Comparison of ENCODE assay signal across 9 mouse cellular contexts in the genomic region with DNA sequence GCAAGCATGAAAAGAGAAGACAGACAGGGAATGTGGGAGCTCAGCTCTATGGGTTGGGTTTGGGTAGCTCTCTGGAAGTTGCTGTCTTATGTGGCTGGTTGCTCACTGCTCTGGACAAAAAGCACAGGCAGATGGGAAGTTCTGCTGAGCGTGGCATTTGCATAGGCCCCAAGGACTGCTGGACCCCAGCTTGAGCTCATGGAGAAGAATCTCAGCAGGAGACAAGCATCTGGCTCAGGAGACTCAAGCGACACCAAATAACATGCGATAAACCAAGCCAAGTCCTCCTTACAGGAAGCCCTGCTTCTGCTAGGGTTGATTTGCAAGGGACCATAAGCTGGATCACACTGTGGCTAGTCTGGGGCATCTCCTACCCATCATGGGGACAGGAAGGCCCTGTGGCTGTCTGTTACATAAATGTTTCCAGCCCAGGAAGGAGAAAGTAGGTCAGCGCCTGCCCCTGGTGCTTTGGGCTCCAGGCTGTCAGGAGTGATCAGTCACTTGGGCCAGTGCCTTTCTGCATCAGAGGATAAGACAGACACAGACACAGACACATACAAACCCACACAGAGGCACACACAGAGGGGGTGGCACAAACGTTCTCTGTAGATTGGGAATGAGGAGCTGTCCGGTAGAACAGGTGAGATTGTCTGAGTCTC.
A peak's percentile ranks its signal among the peaks of the same experiment; 100 is the strongest.
DNase-seq lines count a peak whose midpoint lies in the region; ATAC-seq lines count a peak whose summit lies in the region.
"Had no signal": no experiment of that assay in that cellular context is flagged by ENCODE, and none has a peak within 500 bp of the region (broad histone marks: within the 10 kb centered on the region; RNA-seq: fewer than 3 reads in every experiment).

No protein-coding gene starts in this region.

- H3K27ac ChIP-seq in hindbrain, embryonic 10.5 days = peak overlapping the region; percentile 6; the same call in 1 of the 2 replicates
- H3K27ac ChIP-seq in hindbrain, embryonic 12.5 days = no peak overlapping the region
- H3K27ac ChIP-seq in hindbrain, embryonic 16.5 days (ENCODE audit: low read depth, low read length) = peak overlapping the region; percentile 42; the same call in 1 of the 2 replicates

- H3K4me2 ChIP-seq in hindbrain, embryonic 12.5 days (replicated peaks) = no peak overlapping the region
- H3K4me2 ChIP-seq in hindbrain, embryonic 16.5 days (ENCODE audit: low read length) = no peak overlapping the region
- H3K4me2 ChIP-seq: lung, embryonic 14.5 days had no signal

- no peak overlapping the region for H3K9ac ChIP-seq in hindbrain, embryonic 12.5 days
- H3K9ac ChIP-seq in hindbrain, embryonic 16.5 days (ENCODE audit: low read depth, low read length) = no peak overlapping the region
- H3K9ac ChIP-seq: lung, embryonic 14.5 days had no signal

- 81% methylated on average over 6 of the region's 6 CpGs for WGBS in hindbrain, embryonic 10.5 days
- WGBS in hindbrain, embryonic 12.5 days = 74% methylated on average over 6 of the region's 6 CpGs
- 51% methylated on average over 6 of the region's 6 CpGs for WGBS in hindbrain, embryonic 16.5 days

- DNase-seq in hindbrain, embryonic 10.5 days (ENCODE audit: low spot score) = no peak
- DNase-seq in CD4-positive, CD25-positive, alpha-beta regulatory T cell, adult 2 months (ENCODE audit: low read depth, low spot score) = peak; percentile 30
- peak; percentile 30 for DNase-seq in adrenal gland, postnatal 25 days
- DNase-seq in spleen, adult 18-20 months = no peak
- DNase-seq in layer of hippocampus, postnatal 14 days (ENCODE audit: low spot score in 2 of 2) = no peak
- DNase-seq in T-cell, adult 2 months (ENCODE audit: low spot score) = no peak
- DNase-seq: lung, embryonic 14.5 days had no signal

- peaks cover 10% of the 10 kb centered on the region for H3K4me1 ChIP-seq in hindbrain, embryonic 10.5 days (replicated peaks)
- peaks cover 11% of the 10 kb centered on the region for H3K4me1 ChIP-seq in hindbrain, embryonic 12.5 days
- peaks cover 11% of the 10 kb centered on the region for H3K4me1 ChIP-seq in hindbrain, embryonic 16.5 days (ENCODE audit: control insufficient read depth, insufficient read depth, low read depth, low read length)

- H3K9me3 ChIP-seq in hindbrain, embryonic 10.5 days = no peaks in the 10 kb centered on the region
- H3K9me3 ChIP-seq in hindbrain, embryonic 12.5 days (replicated peaks) = no peaks in the 10 kb centered on the region
- no peaks in the 10 kb centered on the region for H3K9me3 ChIP-seq in hindbrain, embryonic 16.5 days (ENCODE audit: control insufficient read depth, low read length)

- no peak for ATAC-seq in hindbrain, embryonic 12.5 days (ENCODE audit: low FRiP score)
- ATAC-seq in hindbrain, embryonic 16.5 days = peak; percentile 59

- peaks cover 27% of the 10 kb centered on the region for H3K36me3 ChIP-seq in hindbrain, embryonic 10.5 days
- H3K36me3 ChIP-seq in hindbrain, embryonic 12.5 days = peaks cover 9% of the 10 kb centered on the region; the same call in 1 of the 2 replicates
- H3K36me3 ChIP-seq in hindbrain, embryonic 16.5 days (ENCODE audit: control insufficient read depth, insufficient read depth, low read length) = peaks cover 3% of the 10 kb centered on the region; the same call in 1 of the 2 replicates

- H3K27me3 ChIP-seq in hindbrain, embryonic 10.5 days (ENCODE audit: insufficient read depth, poor library complexity, severe bottlenecking) = no peaks in the 10 kb centered on the region
- no peaks in the 10 kb centered on the region for H3K27me3 ChIP-seq in hindbrain, embryonic 12.5 days
- H3K27me3 ChIP-seq in hindbrain, embryonic 16.5 days (replicated peaks; ENCODE audit: control insufficient read depth, insufficient read depth, low read length) = no peaks in the 10 kb centered on the region

- H3K4me3 ChIP-seq in hindbrain, embryonic 10.5 days = no peak overlapping the region
- no peak overlapping the region for H3K4me3 ChIP-seq in hindbrain, embryonic 12.5 days
- H3K4me3 ChIP-seq in hindbrain, embryonic 16.5 days (ENCODE audit: low read length) = no peak overlapping the region

Comparison
In these comparisons a context has a peak if more than half of its experiments do, and no peak if none do; other contexts are left out.
1. DNase-seq: peak in CD4-positive, CD25-positive, alpha-beta regulatory T cell, adult 2 months (single experiment) and adrenal gland, postnatal 25 days (single experiment); none in hindbrain, embryonic 10.5 days (single experiment), spleen, adult 18-20 months (0 of 2), layer of hippocampus, postnatal 14 days (0 of 2) and T-cell, adult 2 months (single experiment).